Mouse (Mus musculus) retina, embryonic 14.5 days (tissue): Measurements from ENCODE around the gene Helz.
A peak's percentile ranks its signal among the peaks of the same experiment; 100 is the strongest.

Experiments
- DNase-seq: peaks from one replicate; pipeline ENCODE4 v3.0.0-alpha.2; 2015; ENCODE audit warnings: low spot score

Helz gene

GRCm38 (mm10) chr11:107675246-107675645 lies 127.5 kb downstream of the Helz start:
- no peak for DNase-seq

- no peak for DNase-seq
Measured at GRCm38 (mm10) chr11:107676207-107676940, 128.6 kb downstream of the Helz start.

GRCm38 (mm10) chr11:107682694-107683355 lies 135.1 kb downstream of the Helz start:
- peak; percentile 74 for DNase-seq

GRCm38 (mm10) chr11:107683544-107684465 lies 136.1 kb downstream of the Helz start:
- peak; percentile 54 for DNase-seq

GRCm38 (mm10) chr11:107686290-107686689 lies 138.6 kb downstream of the Helz start:
- DNase-seq, result no peak

GRCm38 (mm10) chr11:107688480-107688879 lies 140.8 kb downstream of the Helz start:
- DNase-seq, result no peak

- no peak for DNase-seq
Measured at GRCm38 (mm10) chr11:107691569-107691968, 143.8 kb downstream of the Helz start.

GRCm38 (mm10) chr11:107693338-107693737 lies 145.6 kb downstream of the Helz start:
- DNase-seq, result no peak

- no peak for DNase-seq
Measured at GRCm38 (mm10) chr11:107699967-107700366, 152.2 kb downstream of the Helz start.

- DNase-seq, result peak; percentile 44
Measured at GRCm38 (mm10) chr11:107703272-107704134, 155.8 kb downstream of the Helz start.

GRCm38 (mm10) chr11:107705060-107705459 lies 157.3 kb downstream of the Helz start:
- no peak for DNase-seq

GRCm38 (mm10) chr11:107705476-107706074 lies 157.8 kb downstream of the Helz start:
- DNase-seq, result no peak

GRCm38 (mm10) chr11:107707897-107708610 lies 160.3 kb downstream of the Helz start:
- peak; percentile 40 for DNase-seq

- DNase-seq, result no peak
Measured at GRCm38 (mm10) chr11:107710379-107710778, 162.6 kb downstream of the Helz start.

GRCm38 (mm10) chr11:107714368-107714767 lies 166.6 kb downstream of the Helz start:
- DNase-seq, result no peak

- DNase-seq, result no peak
Measured at GRCm38 (mm10) chr11:107716332-107716938, 168.7 kb downstream of the Helz start, which contains the start of gene Cacng1. Gene Cacng1 (minus strand): TSS chr11:107716522.

- DNase-seq, result no peak
Measured at GRCm38 (mm10) chr11:107720264-107721021, 172.7 kb downstream of the Helz start.

GRCm38 (mm10) chr11:107721057-107721456 lies 173.3 kb downstream of the Helz start:
- DNase-seq, result no peak

- no peak for DNase-seq
Measured at GRCm38 (mm10) chr11:107724603-107725002, 176.9 kb downstream of the Helz start.
